Mouse (Mus musculus): ENCODE results near the gene Srd5a1. TPM values are rescaled to one million over a fixed set of nuclear protein-coding genes. Genes with fewer than 3 reads are reported as not detected.
"Not testable (repeated sequence)": the region's sequence is repeated elsewhere in the genome, so short reads cannot be mapped to it uniquely, and the experiment has no call there.

Srd5a1 gene
- polyA plus RNA-seq, 1 experiment from 2014 or later, result 8.7 TPM

- peaks cover 0 to under 1% of the 10 kb centered on the region in 2 experiments; a peak in 2 of 4 replicates for H3K4me1 ChIP-seq (ENCODE audit: control insufficient read depth in 2 of 2, insufficient read depth in 2 of 2, low read length in 2 of 2)
- no peaks in the 10 kb centered on the region for H3K9me3 ChIP-seq (ENCODE audit: control insufficient read depth, low read length)
- H3K4me3 ChIP-seq (ENCODE audit: control insufficient read depth in 1 of 2, insufficient read depth in 1 of 2, low read depth in 1 of 2, low read length in 2 of 2), result no peak overlapping the region
- no peak overlapping the region for H3K4me2 ChIP-seq (ENCODE audit: low read length)
- no peaks in the 10 kb centered on the region for H3K27me3 ChIP-seq (ENCODE audit: control insufficient read depth, insufficient read depth, low read length)
- H3K9ac ChIP-seq (ENCODE audit: low read length), result no peak overlapping the region
- H3K27ac ChIP-seq (replicated peaks in 1 of 2; ENCODE audit: control insufficient read depth in 1 of 2, insufficient read depth in 1 of 2, low read depth in 2 of 2, low read length in 2 of 2), result no peak overlapping the region
- ATAC-seq (ENCODE audit: insufficient number of reproducible peaks, insufficient read depth, low FRiP score, low read depth), result no peak
- WGBS, result 82% methylated on average over 9 of the region's 9 CpGs
- no peaks in the 10 kb centered on the region for H3K36me3 ChIP-seq (ENCODE audit: control insufficient read depth, insufficient read depth, low read length)
Measured at GRCm38 (mm10) chr13:69569201-69569600, 42.0 kb downstream of the Srd5a1 start.

DNA sequence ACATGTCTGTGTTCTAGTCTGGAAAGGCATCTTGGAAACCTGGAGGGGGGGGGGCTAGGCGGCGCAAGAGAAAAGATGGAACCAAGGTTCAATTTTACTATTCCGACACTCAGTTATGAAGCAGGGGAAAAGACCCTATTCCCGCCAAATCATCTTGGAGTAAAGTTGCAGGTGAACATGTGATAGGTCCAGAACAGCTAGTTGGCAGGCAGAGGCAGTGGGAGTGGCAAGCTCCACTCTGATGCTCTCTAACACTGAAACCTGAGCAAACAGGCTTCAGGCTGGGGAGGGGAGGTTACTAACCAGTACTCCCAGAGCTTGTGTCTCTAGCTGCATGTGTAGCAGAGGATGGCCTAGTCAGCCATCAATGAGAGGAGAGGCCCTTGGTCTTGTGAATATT lies 45.8 kb downstream of the Srd5a1 start:
- WGBS, result 94% methylated on average over 4 of the region's 4 CpGs
- H3K4me1 ChIP-seq (ENCODE audit: control insufficient read depth in 2 of 2, insufficient read depth in 2 of 2, low read length in 2 of 2), result peaks cover 14 to 17% of the 10 kb centered on the region in 2 experiments
- H3K36me3 ChIP-seq (ENCODE audit: control insufficient read depth, insufficient read depth, low read length); H3K9me3 ChIP-seq (ENCODE audit: control insufficient read depth, low read length); H3K4me3 ChIP-seq (ENCODE audit: control insufficient read depth in 1 of 2, insufficient read depth in 1 of 2, low read depth in 1 of 2, low read length in 2 of 2); H3K27me3 ChIP-seq (ENCODE audit: control insufficient read depth, insufficient read depth, low read length); H3K27ac ChIP-seq (replicated peaks in 1 of 2; ENCODE audit: control insufficient read depth in 1 of 2, insufficient read depth in 1 of 2, low read depth in 2 of 2, low read length in 2 of 2); ATAC-seq (ENCODE audit: insufficient number of reproducible peaks, insufficient read depth, low FRiP score, low read depth); H3K4me2 ChIP-seq (ENCODE audit: low read length); H3K9ac ChIP-seq (ENCODE audit: low read length): not testable (repeated sequence)

GRCm38 (mm10) chr13:69564573-69564972 lies 46.7 kb downstream of the Srd5a1 start:
- H3K36me3 ChIP-seq (ENCODE audit: control insufficient read depth, insufficient read depth, low read length), result no peaks in the 10 kb centered on the region
- no peak overlapping the region for H3K27ac ChIP-seq (replicated peaks in 1 of 2; ENCODE audit: control insufficient read depth in 1 of 2, insufficient read depth in 1 of 2, low read depth in 2 of 2, low read length in 2 of 2)
- no peak for ATAC-seq (ENCODE audit: insufficient number of reproducible peaks, insufficient read depth, low FRiP score, low read depth)
- no peak overlapping the region for H3K9ac ChIP-seq (ENCODE audit: low read length)
- no peaks in the 10 kb centered on the region for H3K27me3 ChIP-seq (ENCODE audit: control insufficient read depth, insufficient read depth, low read length)
- no peaks in the 10 kb centered on the region for H3K9me3 ChIP-seq (ENCODE audit: control insufficient read depth, low read length)
- no peak overlapping the region for H3K4me3 ChIP-seq (ENCODE audit: control insufficient read depth in 1 of 2, insufficient read depth in 1 of 2, low read depth in 1 of 2, low read length in 2 of 2)
- peaks cover 16 to 25% of the 10 kb centered on the region in 2 experiments for H3K4me1 ChIP-seq (ENCODE audit: control insufficient read depth in 2 of 2, insufficient read depth in 2 of 2, low read length in 2 of 2)
- no peak overlapping the region for H3K4me2 ChIP-seq (ENCODE audit: low read length)

DNA sequence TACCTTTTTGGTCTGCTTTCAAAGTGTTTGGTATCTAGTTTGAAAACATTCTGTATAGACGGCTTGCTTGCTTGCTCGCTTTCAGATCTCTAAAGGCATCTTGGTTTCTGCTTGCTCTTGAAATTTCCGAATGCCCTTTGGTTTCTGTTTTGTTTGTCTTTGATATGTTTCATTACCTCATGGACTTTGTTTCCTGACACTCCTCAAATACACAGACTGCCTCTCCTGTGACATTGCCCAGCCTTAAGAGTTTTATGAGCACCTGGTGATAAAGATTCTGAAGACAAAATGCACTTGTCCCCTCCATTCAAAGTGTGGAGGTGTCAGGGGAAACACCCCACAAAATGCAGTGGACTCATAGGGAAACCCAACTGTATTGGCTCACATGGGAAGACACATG lies 47.3 kb downstream of the Srd5a1 start:
- H3K4me3 ChIP-seq (ENCODE audit: control insufficient read depth in 1 of 2, insufficient read depth in 1 of 2, low read depth in 1 of 2, low read length in 2 of 2), result no peak overlapping the region
- no peaks in the 10 kb centered on the region for H3K9me3 ChIP-seq (ENCODE audit: control insufficient read depth, low read length)
- 38% methylated on average over 3 of the region's 3 CpGs for WGBS
- H3K27me3 ChIP-seq (ENCODE audit: control insufficient read depth, insufficient read depth, low read length), result no peaks in the 10 kb centered on the region
- no peak overlapping the region; the same call in 1 of the 2 replicates for H3K4me2 ChIP-seq (ENCODE audit: low read length)
- no peak overlapping the region for H3K27ac ChIP-seq (replicated peaks in 1 of 2; ENCODE audit: control insufficient read depth in 1 of 2, insufficient read depth in 1 of 2, low read depth in 2 of 2, low read length in 2 of 2)
- no peak for ATAC-seq (ENCODE audit: insufficient number of reproducible peaks, insufficient read depth, low FRiP score, low read depth)
- H3K4me1 ChIP-seq (ENCODE audit: control insufficient read depth in 2 of 2, insufficient read depth in 2 of 2, low read length in 2 of 2), result peaks cover 18 to 31% of the 10 kb centered on the region in 2 experiments
- H3K9ac ChIP-seq (ENCODE audit: low read length), result no peak overlapping the region
- H3K36me3 ChIP-seq (ENCODE audit: control insufficient read depth, insufficient read depth, low read length), result no peaks in the 10 kb centered on the region

DNA sequence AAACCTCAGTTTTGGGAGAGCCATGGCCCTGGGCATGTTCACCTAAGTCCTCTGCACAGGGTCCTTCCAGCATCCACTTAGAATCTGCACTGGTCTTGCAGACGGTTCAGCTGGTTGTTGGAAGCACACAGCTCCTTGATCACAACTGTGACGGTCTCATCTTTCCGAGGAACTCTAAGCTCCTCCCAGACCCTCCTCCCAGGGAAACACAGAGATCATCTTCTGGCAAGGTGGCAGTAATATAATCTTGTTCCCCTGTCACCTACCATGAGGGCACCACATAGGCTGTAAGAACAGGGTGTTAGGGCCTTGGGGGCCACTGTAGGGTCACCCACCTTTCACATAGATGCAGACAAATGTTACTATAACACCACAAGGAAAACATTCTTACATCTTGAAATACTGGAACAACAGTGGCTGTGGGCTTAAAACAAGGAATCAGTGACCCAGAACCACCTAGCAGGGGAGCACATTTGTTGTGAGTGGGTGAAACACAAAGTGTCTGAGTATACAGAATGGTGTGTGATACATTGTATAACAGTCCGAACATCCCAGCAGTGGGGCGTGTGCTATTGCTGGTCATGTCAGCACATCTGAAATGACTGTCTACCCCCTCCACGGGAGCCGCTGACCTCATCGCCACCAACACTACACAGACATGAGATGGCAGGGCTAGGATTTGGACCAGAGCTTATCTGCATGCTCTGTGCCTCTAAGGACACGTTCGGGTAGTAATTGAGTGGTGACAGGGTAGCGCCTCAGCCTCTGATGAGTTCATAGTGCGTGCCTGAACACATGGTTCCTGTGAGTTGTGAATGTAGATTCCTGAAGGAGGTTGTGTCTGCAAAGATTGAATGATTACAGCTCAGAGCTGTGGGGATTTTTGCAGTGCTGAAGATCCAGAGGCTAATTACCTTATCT lies 48.3 kb downstream of the Srd5a1 start:
- H3K4me1 ChIP-seq (ENCODE audit: control insufficient read depth in 2 of 2, insufficient read depth in 2 of 2, low read length in 2 of 2), result peaks cover 18 to 31% of the 10 kb centered on the region in 2 experiments
- no peak overlapping the region for H3K27ac ChIP-seq (replicated peaks in 1 of 2; ENCODE audit: control insufficient read depth in 1 of 2, insufficient read depth in 1 of 2, low read depth in 2 of 2, low read length in 2 of 2)
- H3K36me3 ChIP-seq (ENCODE audit: control insufficient read depth, insufficient read depth, low read length), result no peaks in the 10 kb centered on the region
- no peak overlapping the region for H3K4me3 ChIP-seq (ENCODE audit: control insufficient read depth in 1 of 2, insufficient read depth in 1 of 2, low read depth in 1 of 2, low read length in 2 of 2)
- H3K27me3 ChIP-seq (ENCODE audit: control insufficient read depth, insufficient read depth, low read length), result no peaks in the 10 kb centered on the region
- no peaks in the 10 kb centered on the region for H3K9me3 ChIP-seq (ENCODE audit: control insufficient read depth, low read length)
- no peak overlapping the region for H3K9ac ChIP-seq (ENCODE audit: low read length)
- 21% methylated on average over 12 of the region's 12 CpGs for WGBS
- peak overlapping the region; percentile 18 for H3K4me2 ChIP-seq (ENCODE audit: low read length)
- ATAC-seq (ENCODE audit: insufficient number of reproducible peaks, insufficient read depth, low FRiP score, low read depth), result peak; percentile 92

GRCm38 (mm10) chr13:69562004-69562403 lies 49.2 kb downstream of the Srd5a1 start:
- H3K27me3 ChIP-seq (ENCODE audit: control insufficient read depth, insufficient read depth, low read length), result 0 out of 2 replicates have a peak, but pooled peaks cover 1% of the 10 kb centered on the region
- H3K9ac ChIP-seq (ENCODE audit: low read length), result no peak overlapping the region
- H3K9me3 ChIP-seq (ENCODE audit: control insufficient read depth, low read length), result no peaks in the 10 kb centered on the region
- no peak for ATAC-seq (ENCODE audit: insufficient number of reproducible peaks, insufficient read depth, low FRiP score, low read depth)
- H3K27ac ChIP-seq (replicated peaks in 1 of 2; ENCODE audit: control insufficient read depth in 1 of 2, insufficient read depth in 1 of 2, low read depth in 2 of 2, low read length in 2 of 2), result no peak overlapping the region
- H3K4me2 ChIP-seq (ENCODE audit: low read length), result no peak overlapping the region
- peaks cover 18 to 31% of the 10 kb centered on the region in 2 experiments for H3K4me1 ChIP-seq (ENCODE audit: control insufficient read depth in 2 of 2, insufficient read depth in 2 of 2, low read length in 2 of 2)
- 78% methylated on average over 9 of the region's 9 CpGs for WGBS
- no peaks in the 10 kb centered on the region for H3K36me3 ChIP-seq (ENCODE audit: control insufficient read depth, insufficient read depth, low read length)
- no peak overlapping the region for H3K4me3 ChIP-seq (ENCODE audit: control insufficient read depth in 1 of 2, insufficient read depth in 1 of 2, low read depth in 1 of 2, low read length in 2 of 2)

DNA sequence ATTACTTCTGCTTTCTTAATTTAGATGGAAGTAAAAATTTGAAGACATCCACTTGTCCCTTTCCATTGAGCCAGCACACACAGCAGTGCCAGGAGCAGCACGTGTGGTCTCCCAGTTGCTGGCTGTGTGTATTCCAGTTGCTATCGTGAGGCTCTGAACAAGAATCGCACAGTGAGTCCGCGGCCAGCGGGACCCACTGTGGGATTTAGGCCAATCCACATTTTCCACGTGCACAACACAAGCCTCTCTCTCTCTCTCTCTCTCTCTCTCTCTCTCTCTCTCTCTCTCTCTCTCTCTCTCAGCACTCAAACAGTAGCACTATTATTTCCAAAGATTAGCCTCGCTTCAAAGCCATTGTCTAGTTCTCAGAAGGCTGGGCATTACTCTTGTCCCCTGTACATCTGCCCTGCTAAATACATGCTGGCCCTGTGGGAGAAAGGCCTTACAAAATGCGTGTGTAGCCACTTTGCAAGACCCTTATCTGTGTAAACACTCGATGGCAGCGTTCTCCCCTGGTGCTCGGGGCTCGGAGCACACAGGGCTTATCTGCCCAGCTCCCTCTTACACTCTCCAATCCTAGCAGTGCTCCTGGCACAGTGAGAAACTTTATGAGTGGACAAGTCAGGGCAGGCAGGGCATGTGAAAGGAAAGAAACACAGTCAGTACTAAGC lies 51.8 kb downstream of the Srd5a1 start:
- Histone ChIP-seq H3K9me3 (ENCODE audit: control insufficient read depth, low read length) (no peaks in the 10 kb centered on the region), H3K4me1 (ENCODE audit: control insufficient read depth in 2 of 2, insufficient read depth in 2 of 2, low read length in 2 of 2) (peaks cover 18 to 31% of the 10 kb centered on the region in 2 experiments), H3K4me3 (ENCODE audit: control insufficient read depth in 1 of 2, insufficient read depth in 1 of 2, low read depth in 1 of 2, low read length in 2 of 2) (no peak overlapping the region), H3K27me3 (ENCODE audit: control insufficient read depth, insufficient read depth, low read length) (0 out of 2 replicates have a peak, but pooled peaks cover 4% of the 10 kb centered on the region), H3K9ac (ENCODE audit: low read length) (no peak overlapping the region), H3K4me2 (ENCODE audit: low read length) (peak overlapping the region; percentile 35), H3K36me3 (ENCODE audit: control insufficient read depth, insufficient read depth, low read length) (no peaks in the 10 kb centered on the region), H3K27ac (replicated peaks in 1 of 2; ENCODE audit: control insufficient read depth in 1 of 2, insufficient read depth in 1 of 2, low read depth in 2 of 2, low read length in 2 of 2) (no peak overlapping the region)
- ATAC-seq (ENCODE audit: insufficient number of reproducible peaks, insufficient read depth, low FRiP score, low read depth), result no peak
- WGBS, result 38% methylated on average over 13 of the region's 13 CpGs

All from heart, embryonic 14.5 days (tissue).